Mouse (Mus musculus) hindbrain, embryonic 11.5 days (tissue): ENCODE measurements around the gene Gm43951. TPM values are rescaled to one million over a fixed set of nuclear protein-coding genes. Genes with fewer than 3 reads are reported as not detected.

Source experiments
- ATAC-seq: fragments of 200-750 bp; cut with Nextera tagmentation; 2 replicates; pipeline ENCODE4 v1.8.0; 2017; ENCODE audit warnings: mild to moderate bottlenecking, moderate TSS enrichment, moderate library complexity; ENCODE audit not compliant: low FRiP score
- DNase-seq: peaks from one replicate; pipeline ENCODE4 v3.0.0-alpha.2; 2015; ENCODE audit warnings: low spot score
- H3K27ac ChIP-seq: fragments of 300-500 bp; sonication (generic); 2 replicates; pipeline ENCODE4 v1.5.1; 2014; ENCODE audit warnings: mild to moderate bottlenecking, low read depth, low read length
- H3K27me3 ChIP-seq: fragments of 300-500 bp; sonication (generic); 2 replicates; pipeline ENCODE4 v1.6.1; 2014; ENCODE audit warnings: mild to moderate bottlenecking, low read length, moderate library complexity, mixed read lengths; ENCODE audit not compliant: control insufficient read depth, insufficient read depth
- H3K36me3 ChIP-seq: fragments of 300-500 bp; sonication (generic); 2 replicates; pipeline ENCODE4 v1.6.1; 2014; ENCODE audit warnings: mild to moderate bottlenecking, low read length, moderate library complexity, mixed read lengths; ENCODE audit not compliant: control insufficient read depth, insufficient read depth
- H3K4me1 ChIP-seq: fragments of 300-500 bp; sonication (generic); replicated peaks from 2 replicates; pipeline ENCODE4 v1.6.1; 2014; ENCODE audit warnings: low read length, mixed read lengths; ENCODE audit not compliant: control insufficient read depth, insufficient read depth
- H3K4me2 ChIP-seq: fragments of 300-500 bp; sonication (generic); replicated peaks from 2 replicates; pipeline ENCODE4 v1.6.1; 2014; ENCODE audit warnings: mild to moderate bottlenecking, low read depth, low read length
- H3K4me3 ChIP-seq: fragments of 300-500 bp; sonication (generic); 2 replicates; pipeline ENCODE4 v1.5.1; 2014; ENCODE audit warnings: low read depth, low read length
- H3K9ac ChIP-seq: fragments of 300-500 bp; sonication (generic); 2 replicates; pipeline ENCODE4 v1.6.1; 2014; ENCODE audit warnings: low read depth, low read length
- H3K9me3 ChIP-seq: fragments of 300-500 bp; sonication (generic); 2 replicates; pipeline ENCODE4 v1.6.1; 2016; ENCODE audit warnings: low read length; ENCODE audit not compliant: control insufficient read depth
- WGBS: fragments of 180-500 bp; shearing (Covaris S2); extraction: QIAGEN DNeasy Blood & Tissue Kit; methylation state at CpG from one replicate; pipeline ENCODE4 v1.1.7; 2014; 5-methylcytosine and 5-hydroxymethylcytosine counted together
- polyA plus RNA-seq: library from polyadenylated mRNA; unstranded; fragments of >200 nt; fragmentation: Nextera tagmentation; extraction: Ambion mirVana; gene quantifications from 2 replicates; pipeline ENCODE4 v1.2.1, GENCODE M21; 2014

Gene Gm43951
- polyA plus RNA-seq, result 0.11 TPM in 1 of 2 replicates, not detected in the other

- peak within 1 kb of the TSS; percentile 77 for H3K4me2 ChIP-seq
- ATAC-seq (peak; percentile 50), DNase-seq (peak; percentile 52)
- peaks cover 6% of the 10 kb centered on the region; the same call in 1 of the 2 replicates for H3K36me3 ChIP-seq
- H3K4me3 ChIP-seq, result peak within 1 kb of the TSS; percentile 70
- peak within 1 kb of the TSS; percentile 68 for H3K27ac ChIP-seq
- no peaks in the 10 kb centered on the region for H3K9me3 ChIP-seq
- WGBS, result under 1% methylated on average over 43 of the region's 43 CpGs
- H3K27me3 ChIP-seq, result no peaks in the 10 kb centered on the region
- H3K4me1 ChIP-seq, result peaks cover 8% of the 10 kb centered on the region; the same call in 1 of the 2 replicates
- peak within 1 kb of the TSS; percentile 62 for H3K9ac ChIP-seq
These were observed at the start of gene Gm43951 for GRCm38 (mm10) chr11:72206341-72207203. Gene Gm43951 (minus strand): TSS chr11:72206840.

GRCm38 (mm10) chr11:72256441-72256840, 49.8 kb upstream of the Gm43951 start:
- no peaks in the 10 kb centered on the region for H3K9me3 ChIP-seq
- no peak overlapping the region for H3K4me2 ChIP-seq
- H3K4me1 ChIP-seq, result no peaks in the 10 kb centered on the region
- no peak overlapping the region for H3K4me3 ChIP-seq
- H3K9ac ChIP-seq, result no peak overlapping the region
- DNase-seq, result no peak
- H3K27me3 ChIP-seq, result no peaks in the 10 kb centered on the region
- no peaks in the 10 kb centered on the region for H3K36me3 ChIP-seq
- 78% methylated on average over 2 of the region's 2 CpGs for WGBS
- H3K27ac ChIP-seq, result no peak overlapping the region
- no peak for ATAC-seq

- 89% methylated on average over 4 of the region's 4 CpGs for WGBS
- no peak overlapping the region for H3K4me3 ChIP-seq
- H3K27ac ChIP-seq, result no peak overlapping the region
- no peaks in the 10 kb centered on the region for H3K4me1 ChIP-seq
- H3K27me3 ChIP-seq, result no peaks in the 10 kb centered on the region
- no peak for DNase-seq
- ATAC-seq, result no peak
- no peak overlapping the region for H3K4me2 ChIP-seq
- no peaks in the 10 kb centered on the region for H3K36me3 ChIP-seq
- no peak overlapping the region for H3K9ac ChIP-seq
- H3K9me3 ChIP-seq, result no peaks in the 10 kb centered on the region
These were observed 49.0 kb upstream of the Gm43951 start for GRCm38 (mm10) chr11:72255629-72256028.

- no peak overlapping the region for H3K27ac ChIP-seq
- no peak overlapping the region for H3K4me3 ChIP-seq
- H3K9me3 ChIP-seq, result no peaks in the 10 kb centered on the region
- H3K9ac ChIP-seq, result no peak overlapping the region
- 73% methylated on average over 8 of the region's 8 CpGs for WGBS
- no peak for DNase-seq
- no peak for ATAC-seq
- no peaks in the 10 kb centered on the region for H3K36me3 ChIP-seq
- H3K27me3 ChIP-seq, result no peaks in the 10 kb centered on the region
- H3K4me1 ChIP-seq, result no peaks in the 10 kb centered on the region
- H3K4me2 ChIP-seq, result no peak overlapping the region
These were observed 38.6 kb upstream of the Gm43951 start for GRCm38 (mm10) chr11:72245196-72245753.

DNA sequence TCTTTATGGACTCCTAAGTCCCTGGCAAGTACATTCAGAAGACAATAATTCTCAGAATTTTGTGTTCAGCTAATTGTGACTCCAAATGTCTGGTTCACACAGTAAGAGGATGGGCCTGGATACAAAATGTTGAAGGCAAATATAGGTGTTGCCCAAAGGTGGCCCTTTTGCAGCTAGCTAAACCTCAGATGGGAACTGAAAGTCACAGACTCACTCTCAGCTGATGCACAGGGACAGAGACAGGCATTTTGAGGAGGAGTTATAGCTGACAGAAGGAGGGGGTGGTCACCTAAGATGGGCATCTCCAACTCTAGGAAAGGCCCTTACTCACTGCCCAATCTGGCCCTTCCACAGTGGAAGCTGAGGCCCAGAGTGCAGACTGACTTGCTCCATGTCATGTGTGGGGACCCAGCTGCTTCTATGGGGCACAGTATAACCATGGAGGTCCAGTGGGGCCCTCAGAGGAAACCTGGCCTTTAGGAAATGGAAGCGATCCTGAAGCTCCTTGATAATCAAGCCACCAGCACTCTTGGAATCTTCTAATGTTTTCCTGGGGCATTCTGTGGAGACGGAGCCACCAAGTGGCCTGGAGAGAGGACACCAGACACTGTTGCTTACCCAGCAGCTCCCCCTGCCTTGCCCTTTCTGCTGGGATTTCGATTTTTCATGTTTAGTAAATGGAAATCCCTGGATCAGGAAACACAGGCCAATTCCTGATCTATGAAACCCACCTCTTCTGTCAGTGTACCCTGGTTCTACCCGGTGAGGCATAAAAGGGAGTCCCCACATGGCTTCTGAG, 33.6 kb upstream of the Gm43951 start:
- H3K9me3 ChIP-seq, result no peaks in the 10 kb centered on the region
- H3K9ac ChIP-seq, result no peak overlapping the region
- no peak for ATAC-seq
- H3K4me2 ChIP-seq, result no peak overlapping the region
- H3K4me1 ChIP-seq, result no peaks in the 10 kb centered on the region
- DNase-seq, result no peak
- H3K27ac ChIP-seq, result no peak overlapping the region
- 81% methylated on average over 4 of the region's 4 CpGs for WGBS
- H3K4me3 ChIP-seq, result no peak overlapping the region
- H3K27me3 ChIP-seq, result no peaks in the 10 kb centered on the region
- no peaks in the 10 kb centered on the region for H3K36me3 ChIP-seq

DNA sequence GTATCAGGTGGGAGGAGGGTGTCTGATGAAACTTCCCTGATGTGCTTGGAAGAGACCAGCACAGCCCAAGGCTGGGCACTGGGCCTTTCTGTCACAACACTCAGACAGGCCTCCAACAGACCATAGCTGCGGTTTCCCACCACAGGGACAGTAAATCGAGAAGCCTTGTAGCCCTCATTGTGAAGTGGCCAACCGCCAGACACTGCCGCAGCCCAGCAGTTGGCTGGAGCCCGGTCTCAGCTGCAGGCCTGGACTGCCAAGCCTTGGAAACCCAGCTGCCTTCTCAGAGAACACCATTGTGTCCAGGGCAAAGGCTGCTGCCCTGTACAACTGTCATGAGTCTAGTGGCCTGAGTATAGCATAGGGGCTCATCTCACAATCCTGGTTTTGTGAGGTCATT, 27.4 kb upstream of the Gm43951 start:
- H3K4me2 ChIP-seq, result no peak overlapping the region
- no peaks in the 10 kb centered on the region for H3K36me3 ChIP-seq
- H3K9ac ChIP-seq, result no peak overlapping the region
- 69% methylated on average over 5 of the region's 5 CpGs for WGBS
- H3K4me3 ChIP-seq, result no peak overlapping the region
- no peaks in the 10 kb centered on the region for H3K4me1 ChIP-seq
- H3K27me3 ChIP-seq, result no peaks in the 10 kb centered on the region
- no peaks in the 10 kb centered on the region for H3K9me3 ChIP-seq
- ATAC-seq (no peak), DNase-seq (no peak)
- no peak overlapping the region for H3K27ac ChIP-seq

GRCm38 (mm10) chr11:72232991-72233390, 26.4 kb upstream of the Gm43951 start:
- Histone ChIP-seq H3K27me3 (no peaks in the 10 kb centered on the region), H3K4me3 (no peak overlapping the region), H3K27ac (no peak overlapping the region), H3K9ac (no peak overlapping the region), H3K36me3 (no peaks in the 10 kb centered on the region), H3K4me1 (no peaks in the 10 kb centered on the region), H3K9me3 (no peaks in the 10 kb centered on the region), H3K4me2 (no peak overlapping the region)
- WGBS, result 81% methylated on average over 1 of the region's 1 CpGs
- ATAC-seq, result no peak
- DNase-seq, result no peak

GRCm38 (mm10) chr11:72232068-72232467, 25.4 kb upstream of the Gm43951 start:
- Histone ChIP-seq H3K4me3 (no peak overlapping the region), H3K27me3 (no peaks in the 10 kb centered on the region), H3K36me3 (no peaks in the 10 kb centered on the region), H3K9me3 (no peaks in the 10 kb centered on the region), H3K4me1 (no peaks in the 10 kb centered on the region), H3K4me2 (no peak overlapping the region), H3K27ac (no peak overlapping the region), H3K9ac (no peak overlapping the region)
- DNase-seq, result no peak
- no peak for ATAC-seq
- 83% methylated on average over 7 of the region's 7 CpGs for WGBS
